Mouse (Mus musculus) ovary, postnatal 10 days (tissue): ENCODE measurements around the gene Rab5c.
A peak's percentile ranks its signal among the peaks of the same experiment; 100 is the strongest.

ENCODE experiments used
- DNase-seq: peaks from one replicate; pipeline ENCODE4 v3.0.0; 2022; ENCODE audit warnings: low spot score

Rab5c gene

DNA sequence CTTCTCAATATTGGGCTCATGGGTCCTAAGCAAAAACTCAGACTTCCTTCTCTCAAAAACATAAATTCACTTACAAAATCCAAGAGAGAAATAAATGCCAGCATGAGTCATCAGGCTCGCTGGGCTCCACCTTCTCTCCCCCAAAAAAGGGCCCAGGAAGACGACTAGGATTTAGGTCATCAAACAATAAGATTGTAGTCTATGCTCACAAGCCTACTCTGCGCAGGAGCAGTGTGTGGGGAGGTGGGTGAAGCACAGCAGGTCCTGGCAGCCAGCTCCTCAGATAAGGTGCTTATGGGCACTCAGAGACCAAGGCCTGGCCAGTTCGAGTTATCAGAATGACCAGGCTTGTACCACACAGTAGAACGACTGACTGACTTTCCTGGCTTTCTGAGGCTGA is 17.7 kb downstream of the Rab5c start:
- no peak for DNase-seq

DNA sequence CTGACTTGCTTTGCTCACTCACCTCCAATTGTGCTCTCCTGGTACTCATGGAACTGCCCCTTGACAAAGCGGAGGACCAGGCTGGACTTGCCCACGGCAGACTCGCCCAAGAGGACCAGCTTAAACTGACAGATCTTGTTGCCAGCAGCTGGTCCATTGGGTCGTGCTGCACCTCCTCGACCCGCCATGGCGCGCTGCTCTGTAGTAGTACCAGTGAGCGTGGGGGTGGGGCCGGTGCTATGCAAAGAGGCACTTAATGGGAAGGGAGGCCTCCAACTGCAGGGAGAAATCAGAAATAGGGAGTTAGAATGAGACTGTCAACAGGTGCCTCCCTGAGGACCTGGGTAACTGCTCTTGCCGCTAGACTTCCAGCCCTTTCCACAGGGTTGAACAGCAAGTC is 18.1 kb downstream of the Rab5c start:
- no peak for DNase-seq

- DNase-seq: no peak
Measured at GRCm38 (mm10) chr11:100719312-100719711, 18.7 kb downstream of the Rab5c start.

- no peak for DNase-seq
Measured at GRCm38 (mm10) chr11:100718866-100719265, 19.1 kb downstream of the Rab5c start.

DNA sequence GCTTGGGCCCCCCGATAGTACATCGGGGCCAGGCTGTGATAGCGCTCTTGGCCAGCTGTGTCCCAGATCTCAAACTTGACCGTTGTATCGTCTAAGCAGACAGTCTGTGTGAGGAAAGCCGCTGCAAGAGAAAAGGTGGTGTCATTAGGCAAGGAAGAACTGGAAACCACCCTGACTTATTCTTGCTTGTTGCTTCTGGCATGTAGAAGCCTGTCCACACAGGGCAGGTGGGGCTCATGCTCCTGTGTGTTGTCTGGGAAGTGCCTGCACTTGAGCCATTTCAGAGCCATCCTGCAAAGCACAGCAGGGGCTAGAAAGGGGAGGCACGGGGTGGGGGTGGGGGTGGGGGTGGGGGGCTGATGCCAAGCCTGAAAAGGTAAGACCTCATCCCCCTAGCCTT is 19.6 kb downstream of the Rab5c start:
- no peak for DNase-seq

GRCm38 (mm10) chr11:100716649-100717048 is 21.4 kb downstream of the Rab5c start:
- DNase-seq: no peak

- no peak for DNase-seq
Measured at GRCm38 (mm10) chr11:100714948-100715347, 23.1 kb downstream of the Rab5c start.

DNA sequence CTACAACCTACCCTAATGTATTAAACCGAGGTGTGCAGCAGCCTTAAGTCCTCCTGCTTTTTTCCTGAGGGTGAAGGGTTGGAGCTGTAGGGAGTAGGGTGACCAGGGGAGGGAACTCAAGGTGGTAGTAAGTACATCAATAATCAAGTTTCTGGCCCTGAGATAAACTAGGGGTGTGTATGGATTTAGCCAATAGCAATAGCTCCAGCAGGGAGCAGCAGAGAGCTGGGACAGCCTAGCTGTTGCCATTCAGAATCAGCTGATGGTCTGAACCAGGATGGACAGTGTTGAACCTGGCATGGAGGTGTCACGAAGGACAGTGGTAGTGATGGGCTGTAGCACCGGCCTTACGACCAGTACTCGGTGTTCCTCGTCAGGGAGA is 23.5 kb downstream of the Rab5c start:
- no peak for DNase-seq

- DNase-seq: no peak
Measured at GRCm38 (mm10) chr11:100713735-100714533, 24.1 kb downstream of the Rab5c start, which contains the start of gene Hspb9. Hspb9 (plus strand) TSS chr11:100713850.

DNA sequence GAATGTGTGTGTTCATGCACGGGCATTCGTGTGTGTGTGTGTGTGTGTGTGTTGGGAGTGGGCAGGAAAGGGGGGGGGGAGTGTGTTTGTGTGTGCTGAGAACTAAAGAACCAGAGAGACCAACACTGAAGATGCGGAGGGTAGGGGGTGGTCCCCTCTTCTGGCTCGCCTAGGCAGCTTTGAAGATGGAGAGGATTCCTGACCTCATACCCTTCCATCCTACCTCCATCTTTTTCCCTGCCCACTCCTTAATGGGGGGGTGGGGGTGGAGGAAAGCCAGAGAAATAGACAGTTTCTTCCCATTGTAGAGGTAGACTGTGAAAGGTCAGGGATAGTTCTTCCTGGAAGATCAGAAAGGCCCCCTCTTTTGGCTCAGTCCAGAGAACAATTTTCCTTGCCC is 24.8 kb downstream of the Rab5c start:
- no peak for DNase-seq

GRCm38 (mm10) chr11:100711783-100712615 is 26.0 kb downstream of the Rab5c start, which contains the start of gene Kat2a:
Kat2a (minus strand) TSS chr11:100712465.
- DNase-seq: peak; percentile 65

DNA sequence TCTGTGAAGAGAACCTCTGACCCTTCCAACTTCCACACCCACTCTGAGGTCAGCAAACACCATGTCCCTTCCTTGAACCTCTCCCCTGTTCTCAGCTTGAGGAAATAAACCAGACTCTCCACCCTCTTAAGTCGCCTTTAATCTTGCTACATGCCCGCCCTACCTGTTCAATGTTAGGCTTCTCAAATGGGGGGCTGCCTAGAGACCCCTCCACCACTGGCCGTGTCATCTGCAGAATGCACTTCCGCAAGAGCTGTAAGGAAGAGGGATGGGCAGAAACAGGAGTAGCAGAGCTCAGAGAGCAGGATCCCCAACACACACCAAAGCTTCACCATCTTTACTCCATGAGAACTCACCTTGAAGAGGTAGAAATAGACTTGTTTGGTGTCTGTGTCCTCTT is 27.0 kb downstream of the Rab5c start:
- no peak for DNase-seq

DNA sequence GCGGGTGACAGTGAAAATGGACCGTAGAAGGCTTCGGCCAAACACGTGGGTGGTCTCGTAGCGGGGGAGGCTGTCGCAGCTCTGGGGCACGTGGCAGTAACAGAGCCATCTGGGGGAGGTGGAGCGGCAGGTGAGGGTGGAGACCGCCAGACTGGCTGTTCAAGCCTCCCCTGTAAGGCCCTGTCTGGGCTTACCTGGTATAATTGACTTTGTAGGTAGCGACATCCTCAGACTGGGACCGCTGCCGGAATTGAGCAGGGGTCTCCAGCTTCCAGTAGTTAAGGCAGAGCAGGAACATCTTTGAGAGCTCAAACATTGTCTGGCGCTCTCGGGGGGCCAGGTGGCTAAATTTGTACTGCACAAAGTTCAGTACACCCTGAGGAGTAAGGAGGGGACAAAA is 27.5 kb downstream of the Rab5c start:
- DNase-seq: no peak

DNA sequence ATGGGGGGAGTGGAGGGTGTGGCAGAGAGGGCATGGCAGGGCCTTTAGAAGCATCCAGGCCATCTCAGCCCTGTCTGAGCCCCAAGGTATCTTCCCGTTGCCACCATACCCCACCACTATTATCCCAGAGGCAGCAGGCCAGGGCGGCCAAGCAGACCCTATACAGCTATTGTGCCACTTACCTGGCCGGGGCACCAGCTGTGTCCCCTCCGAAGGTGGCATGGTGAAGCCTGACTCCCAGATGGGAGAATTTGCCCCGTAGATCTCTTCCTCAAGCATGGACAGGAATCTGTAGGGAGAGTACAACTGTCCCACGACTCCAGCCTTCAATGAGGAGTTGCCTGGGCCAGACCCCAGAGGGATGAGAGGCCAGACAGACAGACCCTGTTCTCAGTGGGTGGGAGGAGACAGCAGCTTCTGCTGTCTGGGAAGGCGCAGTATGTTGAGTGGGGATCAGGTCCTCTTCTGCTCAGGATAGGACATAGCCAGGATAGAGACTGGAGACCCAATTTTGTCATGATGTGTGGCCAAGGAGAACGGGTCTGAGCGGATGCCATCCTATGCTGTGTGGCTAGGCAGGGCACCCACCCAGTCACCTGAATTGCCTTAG is 28.7 kb downstream of the Rab5c start:
- no peak for DNase-seq

DNA sequence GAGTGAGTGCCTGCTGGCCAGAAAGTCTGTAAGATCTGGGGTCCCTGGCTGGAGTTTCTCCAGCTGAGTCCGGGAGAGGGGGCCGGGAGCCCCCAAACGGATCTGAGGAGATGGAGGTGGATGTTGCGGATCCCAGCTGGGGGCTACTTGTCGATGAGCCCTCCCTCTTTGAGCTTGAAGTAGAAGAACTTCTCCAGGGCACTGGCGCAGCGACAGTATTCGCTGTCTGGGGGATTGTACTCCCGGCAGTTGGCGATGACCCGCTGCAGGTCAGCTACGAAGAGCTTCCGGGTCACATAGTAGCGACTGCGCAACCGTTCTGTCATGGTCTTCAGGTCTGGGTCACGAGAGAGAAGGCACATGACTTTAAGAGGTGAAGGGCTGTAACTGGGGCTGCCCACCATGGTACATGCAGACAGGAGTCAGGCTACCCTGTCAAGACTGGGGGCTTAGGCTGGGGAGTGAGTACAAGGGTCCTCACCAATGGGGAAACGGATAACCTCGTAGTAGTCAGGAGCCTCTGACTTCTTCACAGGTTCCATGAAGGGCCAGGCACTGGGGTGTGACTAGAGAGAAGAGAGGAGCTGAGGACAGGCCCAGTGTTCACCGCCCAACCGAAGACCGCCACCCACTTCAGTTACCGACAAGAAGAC is 32.8 kb downstream of the Rab5c start:
- DNase-seq: no peak

- DNase-seq: no peak
Measured at GRCm38 (mm10) chr11:100703851-100704531, 34.0 kb downstream of the Rab5c start, which contains the start of gene Dhx58. Dhx58 (minus strand) TSS chr11:100704271.

- no peak for DNase-seq
Measured at GRCm38 (mm10) chr11:100703366-100703765, 34.6 kb downstream of the Rab5c start.

DNA sequence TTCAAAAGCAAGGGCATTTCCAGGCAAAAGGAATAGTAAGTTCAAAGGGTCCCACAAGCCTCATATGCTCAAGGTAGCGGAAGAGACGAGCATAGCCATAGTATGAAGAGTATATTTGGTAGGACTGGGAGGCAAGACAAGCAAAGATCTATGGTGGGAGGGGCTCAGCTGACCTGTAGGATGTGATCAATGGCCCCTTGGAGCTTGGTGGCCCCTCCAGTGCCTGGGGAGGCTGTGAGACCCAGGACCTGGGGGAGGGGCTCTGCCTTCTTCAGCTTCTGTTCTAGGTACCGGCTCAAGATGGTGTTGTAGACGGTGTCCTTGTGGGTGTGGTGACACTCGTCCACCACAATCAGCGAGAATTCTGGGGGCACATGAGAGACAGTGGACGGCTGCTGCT is 35.1 kb downstream of the Rab5c start:
- DNase-seq: no peak

GRCm38 (mm10) chr11:100702081-100702851 is 35.7 kb downstream of the Rab5c start:
- DNase-seq: no peak

DNA sequence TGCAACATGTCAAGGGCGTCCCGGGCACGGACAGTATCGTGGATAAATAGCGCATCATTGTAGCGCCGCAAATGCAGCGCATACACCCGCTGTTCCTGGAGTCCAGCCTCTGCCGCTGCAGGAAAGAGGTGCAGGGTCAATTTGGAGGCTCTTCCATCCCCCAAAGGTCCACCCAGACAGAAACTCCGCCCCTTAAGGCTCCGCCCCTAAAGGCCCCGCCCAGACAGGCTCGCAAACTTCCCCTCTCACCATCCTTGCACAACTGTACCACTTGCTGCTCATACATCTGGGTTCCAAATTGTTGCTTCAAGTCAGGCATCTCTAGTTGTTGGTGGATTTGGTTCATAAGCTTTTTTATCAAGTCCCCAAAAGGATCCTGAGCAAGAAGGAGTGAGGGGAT is 36.7 kb downstream of the Rab5c start:
- DNase-seq: no peak

- no peak for DNase-seq
Measured at GRCm38 (mm10) chr11:100700710-100701109, 37.3 kb downstream of the Rab5c start.
